Mouse (Mus musculus) neutrophil, adult 5-6 weeks (primary cell): ENCODE data around the gene Ctsa. TPM values are rescaled to one million over a fixed set of nuclear protein-coding genes. Genes with fewer than 3 reads are reported as not detected.
"Not testable (repeated sequence)": the region's sequence is repeated elsewhere in the genome, so short reads cannot be mapped to it uniquely, and the experiment has no call there.

Experiments used
- ATAC-seq: fragments of 151-379, 151-347 bp; 2 replicates; pipeline ENCODE4 v1.8.0; 2017; ENCODE audit warnings: mild to moderate bottlenecking, moderate TSS enrichment; ENCODE audit not compliant: insufficient number of reproducible peaks, poor library complexity, low FRiP score, severe bottlenecking; ENCODE audit errors: extremely low read depth
- total RNA-seq: library from RNA; stranded (forward); fragments of 200-1000 nt; gene quantifications from 2 replicates; pipeline ENCODE4 v1.2.3, GENCODE M21; 2017

Gene Ctsa
- total RNA-seq, 1 experiment from 2014 or later = 314 TPM

GRCm38 (mm10) chr2:164832032-164832747 lies 483 bp upstream of the Ctsa start:
- no peak for ATAC-seq

- peak; percentile 37 for ATAC-seq
These were observed 764 bp downstream of the Ctsa start, which contains the start of gene Neurl2 for GRCm38 (mm10) chr2:164833314-164833959. Gene Neurl2 (minus strand): TSS chr2:164833456.

GRCm38 (mm10) chr2:164834531-164834930 lies 1.9 kb downstream of the Ctsa start:
- ATAC-seq = no peak

GRCm38 (mm10) chr2:164835164-164835563 lies 2.5 kb downstream of the Ctsa start:
- ATAC-seq = no peak

GRCm38 (mm10) chr2:164845782-164846181 lies 13.1 kb downstream of the Ctsa start:
- ATAC-seq = no peak

- 0 out of 2 replicates have a peak, but pooled peaks have one; percentile 26 for ATAC-seq
These were observed 17.4 kb downstream of the Ctsa start for GRCm38 (mm10) chr2:164850061-164850460.

GRCm38 (mm10) chr2:164855572-164855971 lies 22.9 kb downstream of the Ctsa start:
- ATAC-seq = not testable (repeated sequence)

GRCm38 (mm10) chr2:164856309-164857100 lies 23.8 kb downstream of the Ctsa start:
- ATAC-seq = no peak

- ATAC-seq = peak; percentile 34
These were observed 24.6 kb downstream of the Ctsa start, which contains the start of gene Pltp for GRCm38 (mm10) chr2:164857101-164857821. Gene Pltp (minus strand): TSS chr2:164857711.

GRCm38 (mm10) chr2:164857842-164858553 lies 25.3 kb downstream of the Ctsa start:
- ATAC-seq = no peak

GRCm38 (mm10) chr2:164859155-164859554 lies 26.5 kb downstream of the Ctsa start:
- no peak for ATAC-seq

GRCm38 (mm10) chr2:164859640-164860432 lies 27.2 kb downstream of the Ctsa start:
- no peak for ATAC-seq

GRCm38 (mm10) chr2:164861094-164861493 lies 28.4 kb downstream of the Ctsa start:
- no peak for ATAC-seq

- ATAC-seq = no peak
These were observed 29.6 kb downstream of the Ctsa start for GRCm38 (mm10) chr2:164862179-164862861.

- ATAC-seq = not testable (repeated sequence)
These were observed 30.7 kb downstream of the Ctsa start for GRCm38 (mm10) chr2:164863411-164863810.

- ATAC-seq = no peak
These were observed 31.9 kb downstream of the Ctsa start for GRCm38 (mm10) chr2:164864593-164864992.
